Mouse (Mus musculus) testis, adult 2 months (tissue): ENCODE measurements around the gene Nrxn1. TPM values are rescaled to one million over a fixed set of nuclear protein-coding genes. Genes with fewer than 3 reads are reported as not detected.

Experiments
- H3K27ac ChIP-seq: fragments of 200-500 bp; 2 replicates; pipeline ENCODE4 v1.5.1; 2012; ENCODE audit warnings: low read depth, low read length; ENCODE audit not compliant: control insufficient read depth, insufficient read depth
- H3K27me3 ChIP-seq: fragments of 200-500 bp; 2 replicates; pipeline ENCODE4 v1.6.1; 2012; ENCODE audit warnings: mild to moderate bottlenecking, low read length, moderate library complexity; ENCODE audit not compliant: control insufficient read depth, insufficient read depth
- H3K36me3 ChIP-seq: fragments of 200-500 bp; 2 replicates; pipeline ENCODE4 v1.6.1; 2012; ENCODE audit warnings: mild to moderate bottlenecking, low read length; ENCODE audit not compliant: control insufficient read depth, insufficient read depth
- H3K4me1 ChIP-seq: fragments of 200-500 bp; 2 replicates; pipeline ENCODE4 v1.6.1; 2012; ENCODE audit warnings: low read length; ENCODE audit not compliant: control insufficient read depth, insufficient read depth
- H3K4me3 ChIP-seq: fragments of 200-500 bp; 2 replicates; pipeline ENCODE4 v1.5.1; 2012; ENCODE audit warnings: low read depth, mild to moderate bottlenecking, low read length, moderate library complexity, mixed read lengths; ENCODE audit not compliant: control insufficient read depth
- CTCF ChIP-seq: fragments of 200-500 bp; IDR thresholded peaks from 2 replicates; pipeline ENCODE4 v1.5.1; 2012; ENCODE audit warnings: low read depth, mild to moderate bottlenecking, inconsistent platforms, low read length, moderate library complexity; ENCODE audit not compliant: control insufficient read depth, insufficient read depth, insufficient replicate concordance
- POLR2A ChIP-seq: fragments of 200-500 bp; IDR thresholded peaks from 2 replicates; pipeline ENCODE4 v1.6.1; 2012; ENCODE audit warnings: low read depth, mild to moderate bottlenecking, inconsistent platforms, low read length, moderate library complexity; ENCODE audit not compliant: control insufficient read depth
- polyA plus RNA-seq: library from polyadenylated mRNA; depleted of rRNA; stranded (reverse); fragments of >200 nt; gene quantifications from 2 replicates; pipeline ENCODE4 v1.2.3, GENCODE M21; 2012

Gene Nrxn1
- polyA plus RNA-seq, 1 experiment = 3.1 TPM

DNA sequence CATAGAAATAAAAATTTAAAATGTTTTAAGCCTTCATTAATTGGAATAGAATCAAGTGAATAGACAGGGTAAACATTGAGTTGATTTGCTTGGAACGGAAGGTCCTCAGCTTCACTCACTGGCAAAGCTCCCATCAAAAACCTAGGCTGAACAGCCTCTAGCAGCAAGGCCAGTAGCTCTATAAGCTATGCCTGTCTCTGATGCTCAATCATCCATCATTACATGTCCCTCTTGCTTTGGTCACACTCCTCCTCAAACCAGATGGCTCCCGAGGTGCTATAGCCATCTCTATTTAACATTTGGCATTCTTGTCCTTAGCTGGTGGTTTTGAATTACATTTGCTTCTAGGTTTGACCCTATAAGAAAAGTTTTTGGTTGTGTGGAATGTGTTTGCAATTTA is 657.5 kb downstream of the Nrxn1 start:
- Histone ChIP-seq H3K27ac (no peak overlapping the region), H3K4me3 (no peak overlapping the region), H3K27me3 (no peaks in the 10 kb centered on the region), H3K4me1 (no peaks in the 10 kb centered on the region), H3K36me3 (no peaks in the 10 kb centered on the region)
- TF ChIP-seq POLR2A = no peak
- TF ChIP-seq CTCF = no peak

DNA sequence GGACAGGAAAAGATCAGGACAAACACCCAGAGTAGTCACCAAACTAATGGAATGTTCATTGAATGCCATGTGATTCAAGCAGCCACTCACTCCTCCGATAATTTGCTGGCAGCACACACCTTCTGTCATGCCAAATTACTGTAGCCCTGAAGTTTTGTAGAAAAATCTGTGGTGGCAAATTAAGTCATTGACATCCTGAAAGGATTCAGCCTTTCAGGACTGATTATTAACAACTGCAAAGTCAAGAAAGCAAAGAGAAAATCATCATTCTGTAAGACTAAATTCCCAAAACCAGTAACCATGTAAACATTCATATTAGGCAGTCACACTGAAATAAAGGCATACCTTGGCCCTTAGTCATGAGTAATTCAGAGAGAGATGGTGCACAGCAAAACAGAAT is 662.7 kb downstream of the Nrxn1 start:
- Histone ChIP-seq H3K27me3 (no peaks in the 10 kb centered on the region), H3K36me3 (no peaks in the 10 kb centered on the region), H3K4me1 (no peaks in the 10 kb centered on the region), H3K27ac (no peak overlapping the region), H3K4me3 (no peak overlapping the region)
- TF ChIP-seq POLR2A = no peak
- TF ChIP-seq CTCF = no peak

DNA sequence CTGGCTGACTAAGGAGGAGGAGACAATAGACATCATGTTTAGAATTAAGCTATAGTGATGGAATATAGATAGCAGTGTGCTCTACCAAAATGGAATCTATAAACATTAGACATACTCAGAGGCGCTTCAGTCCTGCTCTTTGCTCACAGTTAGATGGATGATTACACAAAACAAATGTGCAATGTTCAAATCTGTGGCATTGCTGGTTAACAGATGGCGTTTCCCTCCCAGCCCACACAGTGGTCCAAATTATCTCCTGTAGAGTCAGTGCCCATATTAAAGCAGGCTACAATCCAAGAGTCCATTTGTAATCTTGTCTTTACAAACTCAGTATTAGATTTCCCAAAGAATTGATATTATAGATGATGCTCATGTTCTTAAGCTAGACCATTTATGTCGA is 666.9 kb downstream of the Nrxn1 start:
- no peak overlapping the region for H3K27ac ChIP-seq
- no peak overlapping the region for H3K4me3 ChIP-seq
- no peaks in the 10 kb centered on the region for H3K4me1 ChIP-seq
- TF ChIP-seq POLR2A (no peak), CTCF (no peak)
- H3K27me3 ChIP-seq = no peaks in the 10 kb centered on the region
- no peaks in the 10 kb centered on the region for H3K36me3 ChIP-seq

DNA sequence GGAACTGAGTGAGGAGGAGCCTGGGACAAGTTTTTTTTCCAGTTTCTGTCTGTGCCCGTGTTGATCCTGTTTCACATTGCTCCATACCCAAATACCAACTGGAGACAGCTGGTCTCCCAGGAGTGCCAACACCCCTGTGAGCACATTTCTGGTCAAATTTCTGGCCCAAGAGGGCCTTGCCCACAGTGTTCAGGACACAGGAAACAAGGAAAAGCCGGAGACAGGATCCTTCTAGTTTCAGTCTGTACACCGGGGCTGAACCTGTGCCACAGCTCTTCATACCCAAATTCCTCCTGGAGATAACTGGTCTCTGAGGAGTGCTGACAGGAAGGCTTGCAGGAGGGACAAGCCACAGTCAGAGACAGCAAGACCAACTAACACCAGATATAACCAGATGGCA is 670.3 kb downstream of the Nrxn1 start:
- Histone ChIP-seq H3K27me3 (no peaks in the 10 kb centered on the region), H3K36me3 (no peaks in the 10 kb centered on the region), H3K4me1 (no peaks in the 10 kb centered on the region), H3K27ac (no peak overlapping the region), H3K4me3 (no peak overlapping the region)
- no peak for TF ChIP-seq CTCF
- TF ChIP-seq POLR2A = no peak

DNA sequence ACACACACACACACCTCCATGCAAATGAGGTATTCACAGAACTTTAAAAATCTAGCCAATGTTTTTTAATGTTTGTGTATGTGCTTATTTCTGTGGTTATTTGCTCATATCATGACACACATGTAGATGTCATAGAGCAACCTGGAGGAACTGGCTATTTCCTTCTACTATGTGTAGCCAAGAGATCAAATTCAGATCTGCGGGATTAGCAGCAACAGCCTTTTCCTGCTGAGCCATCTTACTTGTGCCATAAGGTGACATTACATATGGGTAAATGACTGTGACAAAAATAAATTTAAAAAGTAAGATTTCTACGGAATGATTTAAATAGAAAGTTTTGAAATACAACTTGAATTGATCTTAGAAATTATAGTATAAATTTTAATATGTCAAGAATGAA is 672.1 kb downstream of the Nrxn1 start:
- H3K4me3 ChIP-seq = no peak overlapping the region
- TF ChIP-seq POLR2A = no peak
- TF ChIP-seq CTCF = no peak
- no peaks in the 10 kb centered on the region for H3K27me3 ChIP-seq
- H3K27ac ChIP-seq = no peak overlapping the region
- no peaks in the 10 kb centered on the region for H3K4me1 ChIP-seq
- H3K36me3 ChIP-seq = no peaks in the 10 kb centered on the region

DNA sequence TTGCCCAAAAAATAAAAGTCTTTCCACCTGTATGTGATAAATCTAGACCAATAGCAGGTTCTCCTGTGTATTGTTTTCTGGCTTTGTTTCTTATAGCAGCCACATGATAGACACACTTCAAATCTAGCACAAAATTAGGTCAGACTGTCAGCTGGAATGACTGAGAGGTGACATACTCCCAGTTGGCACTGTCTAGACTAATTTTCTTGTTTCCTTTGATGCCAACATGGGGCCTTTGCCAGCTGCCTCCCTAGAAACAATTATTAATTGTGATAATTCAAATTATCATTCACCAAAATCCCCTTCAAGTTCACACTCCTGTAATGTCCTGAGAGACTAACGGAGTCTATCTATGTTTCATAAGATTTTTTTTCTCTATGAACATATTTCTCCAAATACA is 673.3 kb downstream of the Nrxn1 start:
- Histone ChIP-seq H3K36me3 (no peaks in the 10 kb centered on the region), H3K4me1 (no peaks in the 10 kb centered on the region), H3K27ac (no peak overlapping the region), H3K4me3 (no peak overlapping the region), H3K27me3 (no peaks in the 10 kb centered on the region)
- TF ChIP-seq CTCF (no peak), POLR2A (no peak)

DNA sequence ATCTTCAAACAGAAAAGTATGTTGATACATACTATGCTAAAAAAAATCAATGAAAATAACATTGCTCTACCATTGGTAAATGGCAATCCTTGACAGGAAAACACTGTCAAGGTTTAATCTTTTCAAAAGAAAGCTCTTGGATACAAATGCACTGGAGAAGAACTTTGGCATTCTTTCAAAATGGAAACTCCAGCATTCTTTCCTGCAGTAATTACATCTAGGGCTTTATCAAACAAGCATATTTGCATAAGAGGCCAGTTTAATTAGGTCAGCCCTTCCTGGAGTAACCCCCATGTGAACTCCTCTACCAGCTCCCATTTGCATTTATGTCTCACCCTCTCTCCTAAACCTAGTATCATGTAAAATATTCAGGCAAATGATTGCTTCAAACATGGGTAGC is 696.5 kb downstream of the Nrxn1 start:
- Histone ChIP-seq H3K4me1 (no peaks in the 10 kb centered on the region), H3K27ac (no peak overlapping the region), H3K27me3 (no peaks in the 10 kb centered on the region), H3K4me3 (no peak overlapping the region), H3K36me3 (no peaks in the 10 kb centered on the region)
- TF ChIP-seq POLR2A (no peak), CTCF (no peak)

DNA sequence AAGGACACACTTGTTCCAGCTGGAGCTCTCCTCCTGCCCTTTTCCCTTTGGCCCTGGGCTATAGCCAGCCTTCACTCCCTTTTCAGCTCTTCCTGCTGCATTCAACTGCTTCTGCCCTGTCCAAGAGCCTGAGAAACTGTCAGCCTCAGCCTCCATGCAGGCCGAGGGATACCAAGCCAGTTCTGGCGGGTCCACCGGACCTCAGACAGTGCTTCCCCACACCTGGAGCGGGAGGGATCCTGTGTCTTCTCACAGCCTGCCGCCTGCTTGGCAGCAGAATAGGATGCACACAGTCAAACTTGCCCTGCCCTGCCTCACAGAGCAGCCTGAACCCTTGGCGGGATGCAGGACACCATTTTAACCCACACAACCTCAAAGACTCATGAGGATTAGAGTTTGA is 698.3 kb downstream of the Nrxn1 start:
- Histone ChIP-seq H3K27ac (no peak overlapping the region), H3K4me3 (no peak overlapping the region), H3K4me1 (no peaks in the 10 kb centered on the region), H3K36me3 (no peaks in the 10 kb centered on the region), H3K27me3 (no peaks in the 10 kb centered on the region)
- TF ChIP-seq POLR2A = no peak
- no peak for TF ChIP-seq CTCF
